Mouse (Mus musculus) ES-Bruce4 (cell line): ENCODE results near the gene Rhot2. TPM values are rescaled to one million over a fixed set of nuclear protein-coding genes. Genes with fewer than 3 reads are reported as not detected.
A peak's percentile ranks its signal among the peaks of the same experiment; 100 is the strongest.

Experiments
- H3K27ac ChIP-seq: 2 replicates; pipeline ENCODE4 v1.5.1; 2012; ENCODE audit warnings: low read length, inconsistent platforms; ENCODE audit not compliant: insufficient read depth
- H3K27me3 ChIP-seq: 2 replicates; pipeline ENCODE4 v1.6.1; 2012; ENCODE audit warnings: mild to moderate bottlenecking, low read length, inconsistent platforms; ENCODE audit not compliant: control insufficient read depth, poor library complexity, insufficient read depth, severe bottlenecking
- H3K36me3 ChIP-seq: 2 replicates; pipeline ENCODE4 v1.6.1; 2012; ENCODE audit warnings: inconsistent platforms, mild to moderate bottlenecking, low read length, moderate library complexity; ENCODE audit not compliant: control insufficient read depth, poor library complexity, insufficient read depth, severe bottlenecking
- H3K4me1 ChIP-seq: one replicate; pipeline ENCODE4 v1.8.1; 2011; ENCODE audit warnings: low read length; ENCODE audit not compliant: control insufficient read depth, insufficient read depth
- H3K4me3 ChIP-seq: 2 replicates; pipeline ENCODE4 v1.5.1; 2011; ENCODE audit warnings: low read depth, mild to moderate bottlenecking, low read length
- H3K9ac ChIP-seq: 2 replicates; pipeline ENCODE4 v1.6.1; 2012; ENCODE audit warnings: low read depth, mild to moderate bottlenecking, inconsistent platforms; ENCODE audit not compliant: poor library complexity, severe bottlenecking
- H3K9me3 ChIP-seq: replicated peaks from 2 replicates; pipeline ENCODE4 v1.6.1; 2012; ENCODE audit warnings: mild to moderate bottlenecking, low read length, inconsistent platforms; ENCODE audit not compliant: control insufficient read depth, poor library complexity, insufficient read depth, severe bottlenecking
- CTCF ChIP-seq: IDR thresholded peaks from one replicate; pipeline ENCODE4 v1.8.1; 2011; ENCODE audit warnings: low read depth, low read length
- EP300 ChIP-seq: IDR thresholded peaks from 2 replicates; pipeline ENCODE4 v1.6.1; 2011; ENCODE audit warnings: low read depth, low read length; ENCODE audit not compliant: insufficient read depth
- POLR2A ChIP-seq: IDR thresholded peaks from one replicate; pipeline ENCODE4 v1.8.1; 2011; ENCODE audit warnings: low read length; ENCODE audit not compliant: insufficient read depth
- polyA plus RNA-seq: library from polyadenylated mRNA; stranded (reverse); fragments of >200 nt; gene quantifications from 2 replicates; pipeline ENCODE4 v1.2.4, GENCODE M21; 2011; ENCODE audit warnings: low read depth; ENCODE audit not compliant: missing spikeins, insufficient read depth, insufficient read length

The Rhot2 gene
- polyA plus RNA-seq, 1 experiment = 23.6 TPM

DNA sequence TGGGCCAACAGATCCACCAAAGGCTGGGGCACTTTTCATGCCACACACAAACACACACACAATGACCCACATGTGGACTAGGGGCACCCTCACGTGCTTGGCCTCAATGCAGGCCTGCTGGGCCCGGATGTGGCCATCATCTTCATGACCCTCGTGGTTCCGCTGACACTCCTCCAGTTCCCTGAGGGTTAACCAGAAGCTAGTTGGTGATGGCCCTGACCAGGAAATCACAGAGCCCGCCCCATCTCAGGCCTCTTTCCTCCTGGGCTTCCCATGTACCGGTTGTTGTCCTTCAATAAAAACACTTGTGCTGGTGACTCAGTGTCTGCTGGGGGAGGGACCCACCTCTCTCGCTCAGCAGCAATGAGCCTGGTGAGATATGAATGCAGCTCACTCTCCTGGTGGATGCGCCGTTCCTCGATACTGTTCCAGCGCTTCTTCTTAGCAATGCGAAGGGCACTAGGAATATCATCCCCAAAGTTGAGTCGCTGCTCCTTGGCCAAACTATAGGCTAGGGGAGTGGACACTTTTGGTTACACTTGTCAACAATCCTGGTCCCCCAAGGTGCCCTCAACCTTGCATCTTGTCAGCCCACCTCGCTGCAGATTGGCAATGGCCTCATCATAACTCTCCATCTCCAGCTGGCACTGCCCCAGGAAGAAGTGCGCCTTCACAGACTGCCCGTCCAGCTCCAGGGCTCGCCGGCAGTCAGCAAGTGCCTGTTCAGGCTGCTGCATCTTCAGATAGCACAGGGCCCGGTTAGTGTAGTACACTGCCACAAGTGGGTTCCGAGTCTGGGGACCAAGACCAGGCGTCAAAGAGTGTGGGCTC lies 13.0 kb downstream of the Rhot2 start:
- H3K27me3 ChIP-seq = no peaks in the 10 kb centered on the region
- H3K9me3 ChIP-seq = no peaks in the 10 kb centered on the region
- peak overlapping the region; percentile 86 for H3K9ac ChIP-seq
- TF ChIP-seq POLR2A = no peak
- TF ChIP-seq EP300 = no peak
- TF ChIP-seq CTCF = no peak
- peaks cover 16% of the 10 kb centered on the region for H3K36me3 ChIP-seq
- peaks cover 4% of the 10 kb centered on the region for H3K4me1 ChIP-seq
- peak overlapping the region; percentile 82 for H3K4me3 ChIP-seq
- no peak overlapping the region for H3K27ac ChIP-seq

DNA sequence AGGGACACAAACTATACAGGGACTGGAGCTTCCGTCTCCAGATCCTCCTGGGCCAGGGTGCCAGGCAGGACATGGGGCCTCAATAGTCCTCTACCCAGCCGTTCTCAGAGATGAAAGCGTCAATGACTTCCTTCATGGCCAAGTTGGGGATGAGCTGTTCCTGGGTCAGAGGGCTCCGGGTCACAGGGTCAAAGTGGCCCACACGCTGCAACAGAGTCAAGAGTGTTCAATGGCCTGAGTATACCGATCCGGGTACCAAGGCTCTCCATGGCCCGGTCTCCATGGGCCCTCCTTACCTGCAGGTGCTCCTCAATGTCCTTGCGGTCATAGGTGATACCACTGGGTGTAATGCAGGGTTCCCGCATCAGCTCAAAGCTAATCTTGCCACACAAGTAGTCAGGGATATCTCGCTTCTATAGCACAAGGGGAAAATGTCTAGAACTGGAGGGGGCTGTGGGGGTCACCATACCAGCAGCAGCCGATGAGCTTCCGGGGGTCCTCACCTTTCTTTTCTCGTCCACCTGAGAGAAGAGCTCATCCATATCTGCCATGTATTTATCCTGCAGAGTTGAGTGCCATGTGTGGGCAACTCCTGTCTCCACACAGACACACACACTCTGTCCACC lies 13.7 kb downstream of the Rhot2 start:
- Histone ChIP-seq H3K9ac (no peak overlapping the region), H3K27ac (no peak overlapping the region), H3K9me3 (no peaks in the 10 kb centered on the region), H3K27me3 (no peaks in the 10 kb centered on the region), H3K4me1 (peaks cover 4% of the 10 kb centered on the region), H3K4me3 (no peak overlapping the region), H3K36me3 (peaks cover 16% of the 10 kb centered on the region)
- TF ChIP-seq EP300 (no peak), CTCF (no peak), POLR2A (no peak)

DNA sequence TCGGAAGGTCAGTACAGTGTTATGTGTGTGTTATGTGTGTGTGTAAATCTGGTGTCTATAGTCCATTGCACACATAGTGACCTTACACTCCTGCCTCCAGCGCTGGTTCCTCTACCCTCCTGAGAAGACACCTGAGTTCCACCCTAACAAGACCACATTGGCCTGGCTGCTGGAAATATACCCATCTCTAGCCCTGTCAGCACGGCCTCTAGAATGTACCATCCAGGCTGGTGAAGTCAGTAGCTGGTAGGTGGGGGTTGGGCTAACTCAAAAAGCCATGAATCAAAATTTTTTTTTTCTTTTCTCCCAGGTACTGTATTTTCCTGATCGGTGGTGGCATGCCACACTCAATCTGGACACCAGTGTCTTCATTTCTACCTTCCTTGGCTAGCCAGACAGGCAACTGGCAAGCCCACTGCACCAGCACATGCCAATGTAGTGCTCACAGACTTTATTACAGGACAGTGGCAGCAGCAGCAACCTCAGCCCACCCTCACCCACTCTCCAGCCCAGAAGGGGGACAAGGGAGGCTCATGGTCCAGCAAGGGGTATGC lies 14.4 kb downstream of the Rhot2 start:
- H3K36me3 ChIP-seq = peaks cover 16% of the 10 kb centered on the region
- H3K27ac ChIP-seq = no peak overlapping the region
- TF ChIP-seq EP300 (no peak), POLR2A (no peak), CTCF (no peak)
- H3K27me3 ChIP-seq = no peaks in the 10 kb centered on the region
- H3K9me3 ChIP-seq = no peaks in the 10 kb centered on the region
- peaks cover 4% of the 10 kb centered on the region for H3K4me1 ChIP-seq
- H3K4me3 ChIP-seq = no peak overlapping the region
- H3K9ac ChIP-seq = no peak overlapping the region

DNA sequence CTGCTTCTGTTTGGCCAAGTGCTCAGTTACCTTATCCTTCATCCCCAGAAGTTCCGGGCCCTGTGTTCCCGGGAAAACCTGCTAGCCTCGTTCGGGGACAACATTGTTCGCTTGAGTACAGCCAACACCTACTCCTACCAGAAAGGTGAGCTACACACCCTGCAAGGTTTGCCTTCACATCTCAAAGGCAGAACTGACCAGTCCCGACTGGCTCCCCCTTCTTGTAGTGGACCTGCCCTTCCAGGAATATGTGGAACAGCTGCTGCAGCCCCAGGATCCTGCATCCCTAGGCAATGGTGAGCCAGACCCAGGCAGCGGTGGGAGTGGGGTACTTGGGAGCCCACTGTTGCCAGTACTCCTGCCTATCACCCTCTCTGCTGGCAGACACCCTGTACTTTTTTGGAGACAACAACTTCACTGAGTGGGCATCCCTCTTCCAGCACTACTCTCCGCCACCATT lies 15.1 kb downstream of the Rhot2 start:
- Histone ChIP-seq H3K36me3 (peaks cover 16% of the 10 kb centered on the region), H3K27ac (peak overlapping the region; percentile 23; the same call in 1 of the 2 replicates), H3K9ac (peak overlapping the region; percentile 36), H3K27me3 (no peaks in the 10 kb centered on the region), H3K9me3 (no peaks in the 10 kb centered on the region), H3K4me1 (peaks cover under 1% of the 10 kb centered on the region), H3K4me3 (peak overlapping the region; percentile 81)
- TF ChIP-seq EP300 = no peak
- no peak for TF ChIP-seq CTCF
- TF ChIP-seq POLR2A = no peak

DNA sequence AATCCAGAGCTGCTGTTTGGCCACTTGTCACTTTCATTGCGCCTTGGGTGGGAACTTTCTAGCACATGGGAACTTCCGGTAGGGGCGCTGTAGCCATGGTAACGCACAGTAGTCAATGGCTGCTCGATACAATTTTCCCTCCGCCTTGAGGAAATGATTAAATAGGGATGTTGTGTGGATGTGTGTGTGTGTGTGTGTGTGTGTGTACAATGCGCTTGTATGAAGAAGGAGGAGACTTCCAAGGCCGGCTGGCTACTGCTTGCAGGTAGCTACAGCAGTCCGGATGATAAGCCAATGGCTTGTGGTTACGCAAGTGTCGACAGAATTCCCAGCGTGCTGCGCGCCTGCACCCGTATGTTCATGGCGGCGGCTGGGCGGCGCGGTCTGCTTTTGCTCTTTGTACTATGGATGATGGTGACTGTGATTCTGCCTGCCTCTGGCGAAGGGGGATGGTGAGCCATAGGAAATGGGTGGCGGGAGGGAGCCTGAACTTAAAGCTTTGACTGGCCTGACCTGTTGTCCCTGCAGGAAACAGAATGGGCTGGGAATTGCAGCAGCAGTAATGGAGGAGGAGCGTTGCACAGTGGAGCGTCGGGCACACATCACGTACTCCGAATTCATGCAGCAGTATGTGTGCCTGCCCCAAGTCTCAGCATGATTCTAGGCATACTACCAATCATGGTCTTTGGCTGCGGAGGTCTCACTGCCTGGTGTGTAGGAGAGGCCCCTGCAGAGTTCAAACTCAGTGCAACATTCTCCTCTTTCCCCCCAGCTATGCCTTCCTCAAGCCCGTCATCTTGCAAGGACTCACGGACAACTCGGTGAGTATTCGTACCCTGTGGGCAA lies 15.7 kb downstream of the Rhot2 start, which contains the start of gene Jmjd8:
TSS of gene Jmjd8 (plus strand) at position 156 of the 846 bp plus-strand sequence.
- Histone ChIP-seq H3K9me3 (no peaks in the 10 kb centered on the region), H3K36me3 (peaks cover 16% of the 10 kb centered on the region), H3K9ac (peak within 1 kb of the TSS; percentile 36), H3K27me3 (no peaks in the 10 kb centered on the region), H3K4me3 (peak within 1 kb of the TSS; percentile 81), H3K4me1 (no peaks in the 10 kb centered on the region), H3K27ac (peak within 1 kb of the TSS; percentile 23; the same call in 1 of the 2 replicates)
- TF ChIP-seq EP300 (no peak), CTCF (peak; percentile 15), POLR2A (peak; percentile 72)
